Mouse (Mus musculus) forebrain, embryonic 12.5 days (tissue): Measurements from ENCODE around the gene Il16. TPM values are rescaled to one million over a fixed set of nuclear protein-coding genes. Genes with fewer than 3 reads are reported as not detected.

Source experiments
- ATAC-seq: fragments of 200-750 bp; cut with Nextera tagmentation; 2 replicates; pipeline ENCODE4 v1.8.0; 2017; ENCODE audit warnings: moderate TSS enrichment; ENCODE audit not compliant: low FRiP score
- H3K27ac ChIP-seq: fragments of 300-500 bp; sonication (generic); 2 replicates; pipeline ENCODE4 v1.5.1; 2016; ENCODE audit warnings: mild to moderate bottlenecking
- H3K27me3 ChIP-seq: fragments of 300-500 bp; sonication (generic); 2 replicates; pipeline ENCODE4 v1.6.1; 2016; ENCODE audit warnings: mild to moderate bottlenecking
- H3K36me3 ChIP-seq: fragments of 300-500 bp; sonication (generic); replicated peaks from 2 replicates; pipeline ENCODE4 v1.6.1; 2016; ENCODE audit warnings: mild to moderate bottlenecking
- H3K4me1 ChIP-seq: fragments of 300-500 bp; sonication (generic); 2 replicates; pipeline ENCODE4 v1.6.1; 2016
- H3K4me2 ChIP-seq: fragments of 300-500 bp; sonication (generic); 2 replicates; pipeline ENCODE4 v1.6.1; 2016; ENCODE audit warnings: mild to moderate bottlenecking, moderate library complexity
- H3K4me3 ChIP-seq: fragments of 300-500 bp; sonication (generic); replicated peaks from 2 replicates; pipeline ENCODE4 v1.5.1; 2016; ENCODE audit warnings: mild to moderate bottlenecking
- H3K9ac ChIP-seq: fragments of 300-500 bp; sonication (generic); 2 replicates; pipeline ENCODE4 v1.6.1; 2016; ENCODE audit warnings: mild to moderate bottlenecking
- H3K9me3 ChIP-seq: fragments of 300-500 bp; sonication (generic); 2 replicates; pipeline ENCODE4 v1.6.1; 2016
- WGBS: fragments of 180-500 bp; shearing (Covaris S2); methylation state at CpG from one replicate; pipeline ENCODE4 v1.1.7; 2016; 5-methylcytosine and 5-hydroxymethylcytosine counted together
- polyA plus RNA-seq: library from polyadenylated mRNA; unstranded; fragments of >200 nt; fragmentation: Nextera tagmentation; extraction: Ambion mirVana; gene quantifications from 2 replicates; pipeline ENCODE4 v1.2.1, GENCODE M21; 2016

The Il16 gene
- polyA plus RNA-seq, 1 experiment from 2014 or later: 0.95 TPM

- Histone ChIP-seq H3K27me3 (no peaks in the 10 kb centered on the region), H3K4me3 (no peak overlapping the region), H3K27ac (no peak overlapping the region), H3K9ac (no peak overlapping the region), H3K9me3 (no peaks in the 10 kb centered on the region), H3K36me3 (no peaks in the 10 kb centered on the region), H3K4me2 (no peak overlapping the region), H3K4me1 (no peaks in the 10 kb centered on the region)
- no peak for ATAC-seq
- WGBS: 93% methylated on average over 5 of the region's 5 CpGs
These were observed 94.9 kb downstream of the Il16 start for GRCm38 (mm10) chr7:83650638-83651037.

GRCm38 (mm10) chr7:83648807-83649206, 96.7 kb downstream of the Il16 start:
- no peaks in the 10 kb centered on the region for H3K4me1 ChIP-seq
- no peak overlapping the region for H3K4me2 ChIP-seq
- ATAC-seq: no peak
- no peaks in the 10 kb centered on the region for H3K9me3 ChIP-seq
- H3K27me3 ChIP-seq: no peaks in the 10 kb centered on the region
- H3K4me3 ChIP-seq: no peak overlapping the region
- no peak overlapping the region for H3K27ac ChIP-seq
- WGBS: 73% methylated on average over 7 of the region's 7 CpGs
- no peak overlapping the region for H3K9ac ChIP-seq
- no peaks in the 10 kb centered on the region for H3K36me3 ChIP-seq

- Histone ChIP-seq H3K4me2 (no peak overlapping the region), H3K4me1 (peaks cover 6% of the 10 kb centered on the region), H3K4me3 (no peak overlapping the region), H3K9me3 (no peaks in the 10 kb centered on the region), H3K27ac (no peak overlapping the region), H3K36me3 (peaks cover 2% of the 10 kb centered on the region; the same call in 1 of the 2 replicates), H3K9ac (no peak overlapping the region), H3K27me3 (no peaks in the 10 kb centered on the region)
- ATAC-seq: no peak
- WGBS: 86% methylated on average over 5 of the region's 5 CpGs
These were observed 100.0 kb downstream of the Il16 start for GRCm38 (mm10) chr7:83645476-83645875.

- Histone ChIP-seq H3K4me2 (no peak overlapping the region), H3K4me3 (no peak overlapping the region), H3K27ac (no peak overlapping the region), H3K27me3 (no peaks in the 10 kb centered on the region), H3K9me3 (no peaks in the 10 kb centered on the region), H3K36me3 (peaks cover 8% of the 10 kb centered on the region; the same call in 1 of the 2 replicates), H3K4me1 (peaks cover 6% of the 10 kb centered on the region), H3K9ac (no peak overlapping the region)
- 89% methylated on average over 2 of the region's 2 CpGs for WGBS
- ATAC-seq: no peak
These were observed 100.8 kb downstream of the Il16 start for GRCm38 (mm10) chr7:83644761-83645160.

- Histone ChIP-seq H3K4me1 (peaks cover 6% of the 10 kb centered on the region), H3K36me3 (peaks cover 8% of the 10 kb centered on the region; the same call in 1 of the 2 replicates), H3K4me2 (no peak overlapping the region), H3K27ac (no peak overlapping the region), H3K4me3 (no peak overlapping the region), H3K9ac (no peak overlapping the region), H3K27me3 (no peaks in the 10 kb centered on the region), H3K9me3 (no peaks in the 10 kb centered on the region)
- ATAC-seq: no peak
- WGBS: 94% methylated on average over 6 of the region's 6 CpGs
These were observed 101.9 kb downstream of the Il16 start for GRCm38 (mm10) chr7:83643581-83643980.

- Histone ChIP-seq H3K4me3 (no peak overlapping the region), H3K4me2 (no peak overlapping the region), H3K9me3 (no peaks in the 10 kb centered on the region), H3K27me3 (no peaks in the 10 kb centered on the region), H3K4me1 (peaks cover 6% of the 10 kb centered on the region), H3K27ac (no peak overlapping the region), H3K9ac (no peak overlapping the region), H3K36me3 (peaks cover 8% of the 10 kb centered on the region; the same call in 1 of the 2 replicates)
- ATAC-seq: no peak
- WGBS: 61% methylated on average over 2 of the region's 2 CpGs
These were observed 104.4 kb downstream of the Il16 start for GRCm38 (mm10) chr7:83641163-83641562.

- 88% methylated on average over 5 of the region's 5 CpGs for WGBS
These were observed 104.9 kb downstream of the Il16 start for GRCm38 (mm10) chr7:83640581-83640980.

GRCm38 (mm10) chr7:83639084-83639483, 106.4 kb downstream of the Il16 start:
- peaks cover 6% of the 10 kb centered on the region for H3K4me1 ChIP-seq
- no peaks in the 10 kb centered on the region for H3K9me3 ChIP-seq
- no peak overlapping the region for H3K27ac ChIP-seq
- H3K27me3 ChIP-seq: no peaks in the 10 kb centered on the region
- no peak overlapping the region for H3K4me3 ChIP-seq
- peaks cover 8% of the 10 kb centered on the region; the same call in 1 of the 2 replicates for H3K36me3 ChIP-seq
- no peak for ATAC-seq
- no peak overlapping the region for H3K4me2 ChIP-seq
- H3K9ac ChIP-seq: no peak overlapping the region
- WGBS: 95% methylated on average over 3 of the region's 3 CpGs

More at GRCm38 (mm10) chr7:83640581-83640980, 104.9 kb downstream of the Il16 start:
- Histone ChIP-seq H3K36me3 (peaks cover 8% of the 10 kb centered on the region; the same call in 1 of the 2 replicates), H3K9ac (no peak overlapping the region), H3K27me3 (no peaks in the 10 kb centered on the region), H3K4me1 (peaks cover 6% of the 10 kb centered on the region), H3K9me3 (no peaks in the 10 kb centered on the region), H3K4me3 (no peak overlapping the region), H3K4me2 (no peak overlapping the region), H3K27ac (no peak overlapping the region)
- ATAC-seq: no peak

- Histone ChIP-seq H3K4me3 (no peak overlapping the region), H3K36me3 (peaks cover 8% of the 10 kb centered on the region; the same call in 1 of the 2 replicates), H3K4me1 (peaks cover 6% of the 10 kb centered on the region), H3K9ac (no peak overlapping the region), H3K9me3 (no peaks in the 10 kb centered on the region), H3K27ac (no peak overlapping the region), H3K4me2 (no peak overlapping the region), H3K27me3 (no peaks in the 10 kb centered on the region)
- 93% methylated on average over 8 of the region's 8 CpGs for WGBS
- no peak for ATAC-seq
These were observed 107.5 kb downstream of the Il16 start for GRCm38 (mm10) chr7:83637781-83638583.

- WGBS: 85% methylated on average over 8 of the region's 8 CpGs
- Histone ChIP-seq H3K4me2 (no peak overlapping the region), H3K4me1 (peaks cover 5% of the 10 kb centered on the region), H3K4me3 (no peak overlapping the region), H3K36me3 (peaks cover 8% of the 10 kb centered on the region; the same call in 1 of the 2 replicates), H3K9ac (no peak overlapping the region), H3K27me3 (no peaks in the 10 kb centered on the region), H3K9me3 (no peaks in the 10 kb centered on the region), H3K27ac (no peak overlapping the region)
- no peak for ATAC-seq
These were observed 109.1 kb downstream of the Il16 start for GRCm38 (mm10) chr7:83636425-83636824.

- H3K4me2 ChIP-seq: no peak overlapping the region
- H3K9me3 ChIP-seq: no peaks in the 10 kb centered on the region
- no peak overlapping the region for H3K9ac ChIP-seq
- ATAC-seq: no peak
- H3K27me3 ChIP-seq: no peaks in the 10 kb centered on the region
- WGBS: 81% methylated on average over 2 of the region's 2 CpGs
- H3K4me1 ChIP-seq: peaks cover 8% of the 10 kb centered on the region
- no peak overlapping the region for H3K4me3 ChIP-seq
- H3K36me3 ChIP-seq: peaks cover 8% of the 10 kb centered on the region; the same call in 1 of the 2 replicates
- no peak overlapping the region for H3K27ac ChIP-seq
These were observed 109.8 kb downstream of the Il16 start for GRCm38 (mm10) chr7:83635726-83636125.

GRCm38 (mm10) chr7:83633856-83634255, 111.7 kb downstream of the Il16 start:
- ATAC-seq: no peak
- H3K9me3 ChIP-seq: no peaks in the 10 kb centered on the region
- H3K27me3 ChIP-seq: no peaks in the 10 kb centered on the region
- no peak overlapping the region for H3K4me3 ChIP-seq
- no peak overlapping the region for H3K9ac ChIP-seq
- H3K4me1 ChIP-seq: peaks cover 8% of the 10 kb centered on the region
- H3K4me2 ChIP-seq: no peak overlapping the region
- H3K27ac ChIP-seq: no peak overlapping the region
- 92% methylated on average over 6 of the region's 6 CpGs for WGBS
- no peaks in the 10 kb centered on the region for H3K36me3 ChIP-seq

- Histone ChIP-seq H3K36me3 (no peaks in the 10 kb centered on the region), H3K27ac (no peak overlapping the region), H3K4me3 (peak overlapping the region; percentile 58), H3K27me3 (no peaks in the 10 kb centered on the region), H3K9ac (peak overlapping the region; percentile 66; the same call in 1 of the 2 replicates), H3K4me1 (peaks cover 8% of the 10 kb centered on the region), H3K9me3 (no peaks in the 10 kb centered on the region), H3K4me2 (peak overlapping the region; percentile 76)
- WGBS: 57% methylated on average over 6 of the region's 6 CpGs
- no peak for ATAC-seq
These were observed 112.8 kb downstream of the Il16 start for GRCm38 (mm10) chr7:83632682-83633120.
